Mouse (Mus musculus) testis, adult 10 weeks (tissue): ENCODE measurements around the gene Tas2r138. TPM values are rescaled to one million over a fixed set of nuclear protein-coding genes. Genes with fewer than 3 reads are reported as not detected.

Experiments used
- polyA plus RNA-seq: library from polyadenylated mRNA; stranded (reverse); fragments of 350-450 nt; fragmentation: Illumina TruSeq; extraction: RNeasy Lipid Tissue Mini Kit (QIAGEN cat#74804); gene quantifications from one replicate; pipeline ENCODE4 v1.2.3, GENCODE M21; 2014; ENCODE audit warnings: low read depth, low replicate concordance

Tas2r138 gene
- polyA plus RNA-seq: not detected

DNA sequence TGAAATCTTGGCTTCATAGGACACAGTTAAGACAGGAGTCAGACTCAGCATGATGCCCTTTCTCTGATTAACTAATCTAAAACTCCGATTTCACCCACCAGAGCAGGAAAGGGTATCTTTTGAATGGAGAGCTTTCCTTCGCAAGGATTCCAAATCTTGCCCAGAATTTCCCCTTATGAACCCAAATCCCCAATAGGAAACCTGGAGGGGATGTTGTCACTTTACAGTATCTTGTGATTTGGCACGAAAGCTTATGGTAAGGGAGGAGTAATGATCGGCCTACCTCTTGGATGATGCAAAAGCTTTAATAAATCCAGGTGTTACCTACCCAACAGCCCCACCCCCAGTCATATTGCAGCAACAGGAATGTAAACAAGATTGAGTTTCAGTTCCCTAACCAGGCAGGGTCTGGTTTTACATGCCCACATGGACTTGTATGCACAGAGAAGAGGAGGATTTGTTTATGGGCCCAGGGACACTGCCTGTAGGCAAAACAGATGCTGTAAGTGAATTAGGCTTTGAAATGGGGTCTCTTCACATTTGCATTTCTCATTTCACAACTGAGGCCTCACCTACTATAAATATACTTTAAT, at the start of gene Tas2r138:
Tas2r138 (minus strand) TSS at position 51 of the 593 bp plus-strand sequence.

GRCm38 (mm10) chr6:40628406-40629000, 15.4 kb upstream of the Tas2r138 start, which contains the start of gene Mgam:
Gene Mgam (plus strand): TSS chr6:40628831.

GRCm38 (mm10) chr6:40585645-40586044, 27.5 kb downstream of the Tas2r138 start, which contains the start of gene Clec5a:
Gene Clec5a (minus strand): TSS chr6:40585821.

GRCm38 (mm10) chr6:40569187-40569586, 43.9 kb downstream of the Tas2r138 start, which contains the start of gene Olfr460:
Gene Olfr460 (plus strand): TSS chr6:40569487.

Other genes with a start within 250 kb of the Tas2r138 start
- gene E330009J07Rik, start 177.2 kb downstream of the Tas2r138 start, polyA plus RNA-seq: 3.4 TPM
- gene Wee2, start 174.2 kb downstream of the Tas2r138 start, polyA plus RNA-seq: 0.07 TPM
- gene Ssbp1, start 142.0 kb downstream of the Tas2r138 start, polyA plus RNA-seq: 33.7 TPM
- not detected for gene Tas2r137, start 122.1 kb downstream of the Tas2r138 start, polyA plus RNA-seq
- gene Tas2r108, start 119.8 kb downstream of the Tas2r138 start, polyA plus RNA-seq: not detected
- gene Prss37, start 93.8 kb downstream of the Tas2r138 start, polyA plus RNA-seq: 461 TPM
- gene Olfr461, start 58.3 kb downstream of the Tas2r138 start, polyA plus RNA-seq: not detected
- gene Olfr460, start 43.8 kb downstream of the Tas2r138 start, polyA plus RNA-seq: not detected
- 1.2 TPM for gene Clec5a, start 27.5 kb downstream of the Tas2r138 start, polyA plus RNA-seq
- gene Mgam, start 15.5 kb upstream of the Tas2r138 start, polyA plus RNA-seq: 3.7 TPM